Mouse (Mus musculus): ENCODE results near the gene Ptbp1.

The Ptbp1 gene

GRCm38 (mm10) chr10:79853860-79854795 is at the start of gene Ptbp1:
Ptbp1 (plus strand) TSS chr10:79854427.
- in situ Hi-C loops (cut with MboI; ENCODE audit: unreplicated experiment in 2 of 2), result loop anchor here in 1 of 2 experiments (10.0 kb wide), 1 partner anchor 291 kb away; the partner anchor contains the start of genes Cbarp and Midn

GRCm38 (mm10) chr10:79805636-79806035 is 48.6 kb upstream of the Ptbp1 start:
- in situ Hi-C loops (cut with MboI; ENCODE audit: unreplicated experiment in 2 of 2), result no loop called here

GRCm38 (mm10) chr10:79806331-79806730 is 47.9 kb upstream of the Ptbp1 start:
- in situ Hi-C loops (cut with MboI; ENCODE audit: unreplicated experiment in 2 of 2), result no loop called here

- in situ Hi-C loops (cut with MboI; ENCODE audit: unreplicated experiment in 2 of 2), result no loop called here
Measured at GRCm38 (mm10) chr10:79806972-79807371, 47.3 kb upstream of the Ptbp1 start.

DNA sequence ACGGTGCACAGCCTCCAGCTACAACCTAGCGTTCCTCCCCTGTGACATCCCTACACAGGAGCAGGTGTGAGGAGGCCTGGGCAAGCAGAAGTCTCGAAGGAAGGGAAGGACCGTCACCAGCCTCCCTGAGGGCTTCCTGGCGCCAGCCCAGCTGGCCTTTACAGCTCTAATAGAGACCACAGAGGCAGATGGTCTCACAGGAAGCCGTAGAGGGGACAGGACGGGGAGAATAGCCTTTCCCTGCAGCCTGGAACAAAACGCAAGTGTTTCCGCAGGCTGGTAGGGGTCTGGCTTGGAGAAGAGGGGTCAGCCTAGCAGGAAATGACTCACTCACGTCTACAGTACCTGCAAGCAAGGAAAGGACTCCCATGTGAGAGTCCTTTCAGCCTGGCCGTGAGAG is 46.4 kb upstream of the Ptbp1 start:
- in situ Hi-C loops (cut with MboI; ENCODE audit: unreplicated experiment in 2 of 2), result no loop called here

DNA sequence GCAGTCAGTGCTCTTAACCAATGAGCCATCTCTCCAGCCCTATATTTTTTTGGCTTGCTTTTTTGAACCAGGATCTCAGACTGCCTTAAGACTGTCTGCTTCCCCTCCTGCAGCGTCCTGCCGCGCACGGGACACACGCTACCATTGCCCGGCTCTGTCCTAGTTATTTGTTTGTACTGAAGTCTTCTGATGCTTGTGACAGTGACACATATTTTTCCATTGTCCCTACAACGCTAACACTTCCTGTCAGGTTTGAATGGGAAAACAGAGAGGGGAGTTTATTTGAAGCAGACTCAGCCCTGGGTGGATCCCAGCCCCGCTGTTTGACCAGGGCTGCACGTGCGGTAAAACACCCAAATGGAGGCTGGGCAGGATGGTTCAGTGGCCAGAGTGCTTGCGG is 45.5 kb upstream of the Ptbp1 start:
- in situ Hi-C loops (cut with MboI; ENCODE audit: unreplicated experiment in 2 of 2), result no loop called here

GRCm38 (mm10) chr10:79811736-79812637 is 42.2 kb upstream of the Ptbp1 start:
- in situ Hi-C loops (cut with MboI; ENCODE audit: unreplicated experiment in 2 of 2), result loop anchor here in 1 of 2 experiments (5.0 kb wide), 1 partner anchor 35 kb away; the partner anchor contains the start of gene Fstl3

GRCm38 (mm10) chr10:79814271-79814842 is 39.9 kb upstream of the Ptbp1 start:
- in situ Hi-C loops (cut with MboI; ENCODE audit: unreplicated experiment in 2 of 2), result loop anchor here in 1 of 2 experiments (5.0 kb wide), 1 partner anchor 37 kb away; the partner anchor contains the start of gene Fstl3

DNA sequence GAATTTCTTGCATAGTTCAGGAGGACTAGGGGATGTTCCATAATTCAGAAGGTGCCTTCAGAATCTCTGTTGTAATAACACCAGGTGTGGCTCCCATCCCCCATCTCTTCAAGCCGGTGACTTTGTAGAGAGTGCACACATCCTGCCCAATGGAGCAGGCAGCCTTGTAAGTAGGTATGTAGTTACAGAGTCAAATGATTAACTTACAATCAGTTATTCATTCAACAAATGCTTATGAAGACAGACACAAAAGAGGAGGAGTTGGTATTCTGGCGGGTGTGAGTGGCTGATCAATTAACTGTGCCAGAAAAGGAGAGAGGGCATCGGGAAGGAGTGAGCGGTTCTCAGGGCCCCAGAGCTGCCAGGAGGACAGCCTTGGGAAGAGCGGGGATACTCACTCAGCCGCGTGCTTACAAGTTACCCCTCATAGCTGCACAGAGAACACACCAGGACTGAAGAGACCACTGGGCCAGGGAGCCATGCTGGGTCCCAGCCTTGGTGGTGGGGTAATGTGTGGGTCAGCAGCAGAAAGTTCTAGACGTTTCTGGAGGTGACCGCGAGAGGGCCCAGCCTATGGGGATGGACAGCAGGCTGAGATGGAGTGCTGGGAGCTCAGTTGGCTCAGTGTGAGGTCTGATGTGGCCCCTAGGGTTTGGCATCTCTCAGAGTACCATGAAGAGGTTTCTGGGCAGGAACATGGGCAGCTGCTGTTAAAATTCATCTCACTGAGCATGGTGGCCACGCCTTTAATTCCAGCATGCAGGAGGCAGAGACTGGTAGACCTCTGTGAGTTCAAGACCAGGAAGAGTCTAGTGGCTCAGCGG is 38.3 kb upstream of the Ptbp1 start:
- in situ Hi-C loops (cut with MboI; ENCODE audit: unreplicated experiment in 2 of 2), result loop anchor here (5.0 kb wide), 3 partner anchors 44 to 124 kb away; no protein-coding TSS in a partner anchor

GRCm38 (mm10) chr10:79817111-79817510 is 37.1 kb upstream of the Ptbp1 start:
- in situ Hi-C loops (cut with MboI; ENCODE audit: unreplicated experiment in 2 of 2), result loop anchor here (5.0 kb wide), 3 partner anchors 45 to 125 kb away; no protein-coding TSS in a partner anchor

GRCm38 (mm10) chr10:79818225-79818624 is 36.0 kb upstream of the Ptbp1 start:
- in situ Hi-C loops (cut with MboI; ENCODE audit: unreplicated experiment in 2 of 2), result loop anchor here (5.0 kb wide), 3 partner anchors 46 to 126 kb away; no protein-coding TSS in a partner anchor

- in situ Hi-C loops (cut with MboI; ENCODE audit: unreplicated experiment in 2 of 2), result loop anchor here (5.0 kb wide), 3 partner anchors 47 to 127 kb away; no protein-coding TSS in a partner anchor
Measured at GRCm38 (mm10) chr10:79819606-79820005, 34.6 kb upstream of the Ptbp1 start.

GRCm38 (mm10) chr10:79820277-79820676 is 34.0 kb upstream of the Ptbp1 start:
- in situ Hi-C loops (cut with MboI; ENCODE audit: unreplicated experiment in 2 of 2), result no loop called here

- in situ Hi-C loops (cut with MboI; ENCODE audit: unreplicated experiment in 2 of 2), result no loop called here
Measured at GRCm38 (mm10) chr10:79820782-79821181, 33.4 kb upstream of the Ptbp1 start, which contains the start of gene Misp. Misp (plus strand) TSS chr10:79820989.

GRCm38 (mm10) chr10:79821731-79822130 is 32.5 kb upstream of the Ptbp1 start:
- in situ Hi-C loops (cut with MboI; ENCODE audit: unreplicated experiment in 2 of 2), result no loop called here

DNA sequence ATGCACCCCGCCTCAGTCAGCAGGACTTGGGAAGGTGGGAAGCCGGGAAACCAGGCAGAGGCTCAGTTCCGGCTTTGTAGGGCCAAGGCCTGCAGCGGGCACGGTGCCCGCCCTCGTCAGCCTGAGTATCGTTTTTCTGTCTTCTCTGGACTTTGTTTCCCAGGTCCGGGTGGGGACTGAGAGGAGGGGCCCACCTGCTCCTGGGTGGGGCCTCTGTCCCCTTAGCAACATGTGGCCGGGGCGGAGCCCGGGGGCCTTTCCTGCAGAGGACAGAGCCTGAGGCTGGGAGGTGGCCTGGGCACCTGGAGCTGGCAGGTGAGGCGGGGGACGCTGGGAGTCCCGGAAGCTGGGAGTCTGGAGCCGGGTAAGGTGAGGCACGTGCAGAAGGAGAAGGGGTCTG is 31.9 kb upstream of the Ptbp1 start:
- in situ Hi-C loops (cut with MboI; ENCODE audit: unreplicated experiment in 2 of 2), result no loop called here

DNA sequence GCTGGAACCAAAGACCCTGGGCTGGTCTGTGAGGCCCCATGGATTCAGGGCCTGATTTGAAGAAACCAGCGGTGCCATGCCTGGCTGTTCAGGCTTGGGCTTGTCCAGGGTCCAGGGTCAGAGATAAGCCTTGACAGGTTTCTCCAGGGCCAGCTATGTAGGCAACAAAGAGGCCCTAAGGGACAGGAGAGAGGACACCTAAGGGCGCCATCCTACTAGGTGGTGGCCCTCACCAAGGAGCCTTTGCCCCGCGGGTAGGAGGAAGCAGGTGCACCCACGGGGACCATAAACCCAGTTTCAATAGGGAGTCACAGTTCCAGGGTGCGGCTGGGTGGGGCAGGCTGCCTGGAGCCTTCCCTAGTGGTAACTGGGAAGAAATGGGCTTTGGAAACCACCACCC is 31.2 kb upstream of the Ptbp1 start:
- in situ Hi-C loops (cut with MboI; ENCODE audit: unreplicated experiment in 2 of 2), result no loop called here

DNA sequence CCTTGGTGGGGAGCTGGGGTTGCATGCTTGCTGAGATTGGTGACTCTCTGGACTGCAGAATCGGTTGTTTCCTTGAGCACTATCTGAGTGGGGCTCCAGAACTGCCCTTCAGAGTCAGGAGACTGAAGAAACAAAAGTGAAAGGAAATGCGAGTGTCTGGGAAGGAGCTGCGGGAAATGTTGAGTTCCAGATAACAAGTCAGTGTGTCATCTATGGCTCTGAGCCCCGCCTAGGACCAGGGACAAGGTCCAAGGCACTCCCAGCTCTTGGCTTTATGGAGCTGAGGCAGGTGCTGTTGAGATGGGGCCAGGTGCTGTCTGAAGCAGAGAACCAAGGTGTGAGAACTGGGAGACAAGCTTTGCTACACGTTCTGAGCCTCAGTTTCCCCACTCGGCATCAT is 29.8 kb upstream of the Ptbp1 start:
- in situ Hi-C loops (cut with MboI; ENCODE audit: unreplicated experiment in 2 of 2), result no loop called here

DNA sequence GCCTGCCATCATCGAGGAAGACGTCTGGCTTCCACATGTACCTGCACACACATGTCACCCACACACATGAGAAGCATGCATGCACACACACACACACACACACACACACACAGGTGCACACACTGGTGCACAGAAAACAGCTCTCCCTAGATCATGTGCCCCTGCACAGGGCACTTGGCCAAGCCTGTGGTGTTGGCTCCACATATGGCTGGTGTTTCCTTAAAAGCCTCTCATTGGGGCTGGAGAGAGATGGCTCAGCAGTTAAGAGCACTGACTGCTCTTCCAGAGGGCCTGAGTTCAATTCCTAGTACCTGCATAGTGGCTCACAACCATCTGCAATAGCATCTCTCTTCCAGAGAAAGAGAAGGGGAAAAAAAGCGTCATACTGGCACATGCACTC is 22.6 kb upstream of the Ptbp1 start:
- in situ Hi-C loops (cut with MboI; ENCODE audit: unreplicated experiment in 2 of 2), result loop anchor here (5.0 to 10.0 kb wide), 5 partner anchors 51 to 126 kb away; partner anchors contain the start of genes R3hdm4 (in 2 of the 2) and Cfd (in 1 of the 2)
